Mouse (Mus musculus) cerebellum, adult 9-11 months (tissue): ENCODE results near the gene Gm6337.
"Not testable (repeated sequence)": the region's sequence is repeated elsewhere in the genome, so short reads cannot be mapped to it uniquely, and the experiment has no call there.

ENCODE experiments used
- DNase-seq: peaks from one replicate; pipeline ENCODE4 v3.0.0; 2022

Gene Gm6337

GRCm38 (mm10) chr14:6058167-6058566 lies at the start of gene Gm6337:
Gm6337 (minus strand) TSS chr14:6058267.
- not testable (repeated sequence) for DNase-seq

- DNase-seq: not testable (repeated sequence)
Measured at GRCm38 (mm10) chr14:6107500-6107899, 49.4 kb upstream of the Gm6337 start.

- not testable (repeated sequence) for DNase-seq
Measured at GRCm38 (mm10) chr14:6093842-6094241, 35.8 kb upstream of the Gm6337 start, which contains the start of gene Gm8206. Gm8206 (minus strand) TSS chr14:6093942.
